Mouse (Mus musculus): ENCODE results near the gene Dld. TPM values are rescaled to one million over a fixed set of nuclear protein-coding genes. Genes with fewer than 3 reads are reported as not detected.
A peak's percentile ranks its signal among the peaks of the same experiment; 100 is the strongest.

The Dld gene
- polyA plus RNA-seq, 1 experiment from 2014 or later, result 130 TPM

- no peak overlapping the region for H3K4me3 ChIP-seq
- no peak overlapping the region for H3K9ac ChIP-seq
Measured at GRCm38 (mm10) chr12:31374603-31375282, 23.5 kb upstream of the Dld start.

GRCm38 (mm10) chr12:31369656-31370055 lies 18.4 kb upstream of the Dld start:
- no peak overlapping the region for H3K4me3 ChIP-seq
- no peak overlapping the region for H3K4me2 ChIP-seq
- 91% methylated on average over 7 of the region's 7 CpGs for WGBS
- 0 out of 2 replicates have a peak, but pooled peaks cover 1% of the 10 kb centered on the region for H3K4me1 ChIP-seq (replicated peaks)
- no peaks in the 10 kb centered on the region for H3K27me3 ChIP-seq
- no peaks in the 10 kb centered on the region for H3K36me3 ChIP-seq
- ATAC-seq (ENCODE audit: low FRiP score), result no peak
- H3K9me3 ChIP-seq, result no peaks in the 10 kb centered on the region
- no peak overlapping the region for H3K27ac ChIP-seq
- H3K9ac ChIP-seq, result no peak overlapping the region

More at GRCm38 (mm10) chr12:31374603-31375282, 23.5 kb upstream of the Dld start:
- H3K4me1 ChIP-seq (replicated peaks), result peaks cover 18% of the 10 kb centered on the region
- ATAC-seq (ENCODE audit: low FRiP score), result peak; percentile 88
- H3K27me3 ChIP-seq, result no peaks in the 10 kb centered on the region
- no peaks in the 10 kb centered on the region for H3K36me3 ChIP-seq
- no peak overlapping the region for H3K27ac ChIP-seq
- H3K9me3 ChIP-seq, result no peaks in the 10 kb centered on the region
- WGBS, result 35% methylated on average over 9 of the region's 9 CpGs
- H3K4me2 ChIP-seq, result peak overlapping the region; percentile 43

GRCm38 (mm10) chr12:31369118-31369517 lies 17.9 kb upstream of the Dld start:
- no peak overlapping the region for H3K9ac ChIP-seq
- no peaks in the 10 kb centered on the region for H3K4me1 ChIP-seq (replicated peaks)
- no peak overlapping the region for H3K27ac ChIP-seq
- ATAC-seq (ENCODE audit: low FRiP score), result no peak
- H3K4me2 ChIP-seq, result no peak overlapping the region
- 96% methylated on average over 1 of the region's 1 CpGs for WGBS
- H3K27me3 ChIP-seq, result no peaks in the 10 kb centered on the region
- H3K9me3 ChIP-seq, result no peaks in the 10 kb centered on the region
- no peak overlapping the region for H3K4me3 ChIP-seq
- H3K36me3 ChIP-seq, result no peaks in the 10 kb centered on the region

GRCm38 (mm10) chr12:31367721-31368120 lies 16.5 kb upstream of the Dld start:
- Histone ChIP-seq H3K36me3 (no peaks in the 10 kb centered on the region), H3K27me3 (no peaks in the 10 kb centered on the region), H3K9ac (no peak overlapping the region), H3K4me1 (replicated peaks) (no peaks in the 10 kb centered on the region), H3K9me3 (no peaks in the 10 kb centered on the region), H3K4me2 (no peak overlapping the region), H3K4me3 (no peak overlapping the region), H3K27ac (no peak overlapping the region)
- 82% methylated on average over 5 of the region's 5 CpGs for WGBS
- no peak for ATAC-seq (ENCODE audit: low FRiP score)

DNA sequence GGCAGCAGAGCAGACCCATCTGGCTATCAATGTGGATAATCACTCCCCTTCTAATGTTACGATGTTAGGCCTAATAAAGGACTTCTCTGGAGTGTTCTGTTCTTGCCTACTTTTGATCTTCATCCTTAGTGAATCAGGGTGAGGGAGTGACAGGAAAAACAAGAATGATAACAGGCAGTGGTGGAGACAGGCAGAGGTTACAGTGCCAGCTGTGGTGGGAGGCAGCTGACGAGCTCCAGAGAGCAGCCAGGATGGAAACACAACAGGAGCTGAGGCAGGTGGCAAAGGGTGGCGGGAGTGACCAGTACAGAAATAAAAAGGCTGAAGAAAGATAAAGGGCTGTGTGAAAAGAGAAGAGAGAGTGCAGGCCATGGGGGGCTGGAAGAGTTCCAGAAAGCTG lies 15.2 kb upstream of the Dld start:
- no peak overlapping the region for H3K4me2 ChIP-seq
- H3K4me3 ChIP-seq, result no peak overlapping the region
- H3K9me3 ChIP-seq, result no peaks in the 10 kb centered on the region
- H3K27me3 ChIP-seq, result no peaks in the 10 kb centered on the region
- no peak overlapping the region for H3K27ac ChIP-seq
- H3K9ac ChIP-seq, result 0 out of 2 replicates have a peak overlapping the region, but pooled peaks have one; percentile 13
- H3K4me1 ChIP-seq (replicated peaks), result no peaks in the 10 kb centered on the region
- ATAC-seq (ENCODE audit: low FRiP score), result no peak
- no peaks in the 10 kb centered on the region for H3K36me3 ChIP-seq
- WGBS, result 67% methylated on average over 3 of the region's 3 CpGs

DNA sequence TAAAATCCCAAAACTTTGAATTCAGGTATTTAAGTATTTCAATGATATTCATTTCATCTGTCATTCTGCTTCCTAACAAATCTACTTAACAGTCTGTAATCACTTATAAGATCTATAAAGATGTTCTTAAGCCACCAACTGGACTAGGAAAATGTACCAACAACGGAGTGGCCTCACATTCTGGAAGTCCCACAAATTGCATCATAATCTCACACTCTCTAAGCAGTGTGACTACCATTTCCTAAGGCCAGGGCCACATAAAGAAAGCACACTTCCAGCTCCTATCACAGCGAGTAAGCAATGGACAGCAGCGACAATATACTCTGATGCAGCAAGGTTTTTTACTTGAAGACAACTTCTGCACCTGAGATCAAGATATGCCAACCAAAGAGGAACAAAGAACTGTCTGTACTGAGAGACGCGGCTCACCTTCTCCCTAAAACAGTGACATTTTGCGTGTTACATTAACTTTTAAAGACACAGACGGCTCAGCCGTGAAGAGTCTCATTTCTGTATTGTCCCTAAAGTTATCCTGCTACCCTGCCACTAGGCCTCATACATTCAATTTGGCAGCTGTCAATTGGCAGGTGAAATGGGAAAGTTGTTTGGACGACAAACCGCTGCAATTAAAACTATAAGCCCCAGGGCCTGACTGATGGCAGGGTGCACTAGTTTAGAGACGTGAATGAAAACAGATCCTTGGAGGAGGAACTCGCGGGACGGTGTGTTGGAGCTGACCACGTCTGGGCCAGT lies 886 bp downstream of the Dld start:
- peaks cover 18% of the 10 kb centered on the region for H3K36me3 ChIP-seq
- H3K9me3 ChIP-seq, result no peaks in the 10 kb centered on the region
- peak overlapping the region; percentile 97 for H3K4me3 ChIP-seq
- 32% methylated on average over 15 of the region's 15 CpGs for WGBS
- H3K27me3 ChIP-seq, result no peaks in the 10 kb centered on the region
- no peak overlapping the region; the same call in 1 of the 2 replicates for H3K27ac ChIP-seq
- peak overlapping the region; percentile 97 for H3K9ac ChIP-seq
- peaks cover 21% of the 10 kb centered on the region for H3K4me1 ChIP-seq (replicated peaks)
- no peak for ATAC-seq (ENCODE audit: low FRiP score)
- peak overlapping the region; percentile 90 for H3K4me2 ChIP-seq

DNA sequence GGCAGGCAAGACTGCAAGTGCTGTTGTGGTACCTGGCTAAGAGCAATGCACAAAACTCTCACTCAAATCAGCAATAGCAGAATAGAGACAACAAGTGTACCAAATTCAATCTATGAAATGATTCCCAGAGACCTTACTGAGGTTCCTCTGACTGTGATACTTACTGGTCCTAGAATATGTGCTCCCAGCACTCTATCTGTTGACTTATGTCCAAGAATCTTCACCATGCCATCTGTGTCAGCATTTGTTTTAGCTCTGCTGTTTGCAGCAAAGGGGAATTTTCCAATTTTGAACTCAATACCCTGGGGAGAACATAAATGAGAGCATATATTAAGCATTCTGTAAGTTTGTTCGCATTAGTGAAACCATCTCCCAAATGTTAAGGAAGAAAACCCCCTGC lies 18.0 kb downstream of the Dld start:
- WGBS, result 91% methylated on average over 1 of the region's 1 CpGs
- ATAC-seq (ENCODE audit: low FRiP score), result no peak
- Histone ChIP-seq H3K27ac (no peak overlapping the region), H3K4me3 (no peak overlapping the region), H3K27me3 (no peaks in the 10 kb centered on the region), H3K9ac (no peak overlapping the region), H3K4me2 (no peak overlapping the region), H3K4me1 (replicated peaks) (no peaks in the 10 kb centered on the region), H3K36me3 (peaks cover 65% of the 10 kb centered on the region), H3K9me3 (no peaks in the 10 kb centered on the region)

GRCm38 (mm10) chr12:31327139-31327538 lies 24.1 kb downstream of the Dld start:
- 95% methylated on average over 9 of the region's 9 CpGs for WGBS
- H3K4me2 ChIP-seq, result no peak overlapping the region
- no peaks in the 10 kb centered on the region for H3K27me3 ChIP-seq
- ATAC-seq (ENCODE audit: low FRiP score), result no peak
- no peak overlapping the region for H3K9ac ChIP-seq
- no peak overlapping the region for H3K4me3 ChIP-seq
- H3K4me1 ChIP-seq (replicated peaks), result no peaks in the 10 kb centered on the region
- no peaks in the 10 kb centered on the region for H3K9me3 ChIP-seq
- no peak overlapping the region for H3K27ac ChIP-seq
- H3K36me3 ChIP-seq, result peaks cover 30% of the 10 kb centered on the region

- Histone ChIP-seq H3K4me3 (no peak overlapping the region), H3K4me1 (replicated peaks) (no peaks in the 10 kb centered on the region), H3K36me3 (peaks cover 16% of the 10 kb centered on the region), H3K27me3 (no peaks in the 10 kb centered on the region), H3K9me3 (no peaks in the 10 kb centered on the region), H3K9ac (no peak overlapping the region), H3K27ac (no peak overlapping the region), H3K4me2 (no peak overlapping the region)
- ATAC-seq (ENCODE audit: low FRiP score), result no peak
- WGBS, result 94% methylated on average over 9 of the region's 9 CpGs
Measured at GRCm38 (mm10) chr12:31323136-31323695, 28.0 kb downstream of the Dld start.

GRCm38 (mm10) chr12:31321532-31321931 lies 29.7 kb downstream of the Dld start:
- Histone ChIP-seq H3K9me3 (no peaks in the 10 kb centered on the region), H3K27me3 (no peaks in the 10 kb centered on the region), H3K4me2 (no peak overlapping the region), H3K27ac (no peak overlapping the region), H3K36me3 (peaks cover 8% of the 10 kb centered on the region), H3K4me3 (no peak overlapping the region), H3K9ac (no peak overlapping the region), H3K4me1 (replicated peaks) (no peaks in the 10 kb centered on the region)
- no peak for ATAC-seq (ENCODE audit: low FRiP score)
- WGBS, result 96% methylated on average over 1 of the region's 1 CpGs

DNA sequence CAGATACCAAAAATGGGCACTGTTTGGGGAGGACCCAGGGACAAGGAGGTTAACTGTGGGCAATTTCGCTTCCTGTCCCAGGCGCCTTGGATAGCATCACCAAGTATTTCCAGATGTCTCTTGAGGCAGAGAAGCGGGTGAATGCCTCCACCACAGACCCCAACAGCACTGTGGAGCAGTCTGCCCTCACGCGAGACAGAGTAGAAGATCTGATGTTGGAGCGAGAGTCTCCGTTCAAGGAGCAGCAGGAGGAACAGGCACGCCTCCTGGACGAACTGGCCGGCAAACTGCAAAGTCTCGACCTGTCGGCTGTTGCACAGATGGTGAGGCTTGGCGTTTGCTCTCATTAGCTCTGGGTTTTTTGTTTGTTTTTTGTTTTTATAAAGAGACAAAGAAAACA lies 30.4 kb downstream of the Dld start:
- peaks cover 2% of the 10 kb centered on the region; the same call in 1 of the 2 replicates for H3K36me3 ChIP-seq
- H3K9me3 ChIP-seq, result no peaks in the 10 kb centered on the region
- no peaks in the 10 kb centered on the region for H3K4me1 ChIP-seq (replicated peaks)
- no peaks in the 10 kb centered on the region for H3K27me3 ChIP-seq
- no peak for ATAC-seq (ENCODE audit: low FRiP score)
- 77% methylated on average over 13 of the region's 13 CpGs for WGBS
- no peak overlapping the region for H3K4me3 ChIP-seq
- no peak overlapping the region for H3K9ac ChIP-seq
- H3K27ac ChIP-seq, result no peak overlapping the region
- H3K4me2 ChIP-seq, result no peak overlapping the region

DNA sequence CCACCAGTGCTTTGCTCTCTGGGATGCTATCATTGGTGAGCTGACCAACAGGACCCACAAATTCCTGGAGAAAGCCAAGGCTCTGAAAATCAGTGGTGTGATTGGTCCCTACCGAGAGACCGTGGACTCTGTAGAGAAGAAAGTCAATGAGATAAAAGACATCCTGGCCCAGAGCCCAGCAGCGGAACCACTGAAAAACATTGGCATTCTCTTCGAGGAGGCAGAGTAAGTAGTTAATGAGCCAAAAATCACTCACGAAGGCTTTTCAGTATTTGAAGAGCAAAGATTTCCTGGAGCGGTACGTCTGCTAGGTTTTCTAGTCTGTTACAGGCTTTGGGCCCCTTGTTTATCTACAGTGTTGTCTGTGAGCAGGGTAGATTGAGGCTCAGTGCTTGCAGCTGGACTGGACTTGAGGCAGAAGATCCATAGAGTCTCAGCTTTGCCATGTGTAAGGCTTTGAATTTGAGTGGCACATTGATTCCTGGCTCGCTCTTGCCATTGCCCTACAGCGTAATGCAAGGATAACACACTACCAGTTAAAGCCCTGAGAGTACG lies 32.8 kb downstream of the Dld start:
- H3K27me3 ChIP-seq, result no peaks in the 10 kb centered on the region
- no peak overlapping the region for H3K27ac ChIP-seq
- H3K4me1 ChIP-seq (replicated peaks), result no peaks in the 10 kb centered on the region
- no peaks in the 10 kb centered on the region for H3K9me3 ChIP-seq
- no peak overlapping the region for H3K4me3 ChIP-seq
- no peak overlapping the region for H3K9ac ChIP-seq
- no peak overlapping the region for H3K4me2 ChIP-seq
- ATAC-seq (ENCODE audit: low FRiP score), result peak; percentile 59; the same call in 1 of the 2 replicates
- H3K36me3 ChIP-seq, result no peaks in the 10 kb centered on the region
- WGBS, result 80% methylated on average over 10 of the region's 10 CpGs
